Mouse (Mus musculus): ENCODE measurements around the gene Dusp1. TPM values are rescaled to one million over a fixed set of nuclear protein-coding genes. Genes with fewer than 3 reads are reported as not detected.

Dusp1 gene
- polyA plus RNA-seq, 1 experiment from 2014 or later, result 27.3 TPM

DNA sequence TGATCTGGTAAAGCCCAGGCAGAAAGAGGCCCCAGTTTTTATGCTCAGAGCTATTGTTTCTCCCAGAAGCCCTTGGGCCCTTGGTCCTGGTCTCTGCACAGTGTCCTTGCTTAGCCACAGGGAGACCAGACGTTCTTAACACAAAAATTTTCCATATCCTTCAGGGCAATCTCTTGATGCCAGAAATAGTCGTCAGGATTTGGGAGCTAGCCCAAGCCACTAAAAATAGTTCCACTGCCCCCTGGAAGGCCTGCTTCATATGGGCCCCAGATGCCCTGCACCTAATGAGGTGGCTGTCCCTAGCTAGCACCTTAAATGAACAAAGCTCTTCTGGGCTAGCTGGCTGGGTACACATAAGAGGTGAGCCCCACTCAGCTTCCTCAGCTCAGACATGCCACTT lies 71.0 kb downstream of the Dusp1 start:
- no peak for ATAC-seq (ENCODE audit: low read depth)
- H3K4me3 ChIP-seq (ENCODE audit: low read depth, low read length), result no peak overlapping the region
- no peaks in the 10 kb centered on the region for H3K4me1 ChIP-seq (ENCODE audit: control insufficient read depth, insufficient read depth, low read length)
- peaks cover 6% of the 10 kb centered on the region for H3K9me3 ChIP-seq (ENCODE audit: control insufficient read depth, low read length)
- H3K27ac ChIP-seq (replicated peaks; ENCODE audit: low read depth, low read length), result no peak overlapping the region
- no peak for DNase-seq (ENCODE audit: low spot score)
- H3K36me3 ChIP-seq (ENCODE audit: control insufficient read depth, insufficient read depth, low read length), result no peaks in the 10 kb centered on the region
- H3K27me3 ChIP-seq (replicated peaks; ENCODE audit: control insufficient read depth, insufficient read depth, low read length), result no peaks in the 10 kb centered on the region
- no peak overlapping the region for H3K4me2 ChIP-seq (ENCODE audit: low read depth, low read length)
- WGBS, result 38% methylated on average over 2 of the region's 2 CpGs
- H3K9ac ChIP-seq (ENCODE audit: low read depth, low read length), result no peak overlapping the region

DNA sequence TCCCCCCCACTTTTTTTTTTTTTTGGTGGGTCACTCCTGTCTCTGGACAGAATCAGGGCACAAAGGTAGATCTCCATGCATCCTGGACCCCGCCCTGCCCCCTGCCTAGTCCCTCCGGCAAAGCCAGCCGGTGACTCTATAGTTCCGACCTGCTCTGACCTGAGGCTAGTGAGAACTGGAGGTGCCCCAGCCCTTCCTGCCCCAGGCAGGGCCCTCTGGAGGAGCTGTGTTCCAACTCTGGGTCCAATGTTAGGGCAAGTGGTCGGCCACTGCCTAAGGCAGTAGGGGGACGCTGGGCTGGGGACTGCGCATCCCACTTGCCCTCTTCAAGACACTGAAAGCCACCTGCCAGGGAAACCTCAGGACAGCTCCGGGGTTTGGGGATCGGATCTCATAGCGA lies 71.9 kb downstream of the Dusp1 start:
- H3K4me1 ChIP-seq (ENCODE audit: control insufficient read depth, insufficient read depth, low read length), result no peaks in the 10 kb centered on the region
- no peak overlapping the region for H3K27ac ChIP-seq (replicated peaks; ENCODE audit: low read depth, low read length)
- H3K9me3 ChIP-seq (ENCODE audit: control insufficient read depth, low read length), result peaks cover 6% of the 10 kb centered on the region
- no peak overlapping the region for H3K4me3 ChIP-seq (ENCODE audit: low read depth, low read length)
- ATAC-seq (ENCODE audit: low read depth) (no peak), DNase-seq (ENCODE audit: low spot score) (no peak)
- H3K36me3 ChIP-seq (ENCODE audit: control insufficient read depth, insufficient read depth, low read length), result no peaks in the 10 kb centered on the region
- H3K27me3 ChIP-seq (replicated peaks; ENCODE audit: control insufficient read depth, insufficient read depth, low read length), result no peaks in the 10 kb centered on the region
- 90% methylated on average over 10 of the region's 10 CpGs for WGBS
- H3K4me2 ChIP-seq (ENCODE audit: low read depth, low read length), result no peak overlapping the region
- no peak overlapping the region for H3K9ac ChIP-seq (ENCODE audit: low read depth, low read length)

DNA sequence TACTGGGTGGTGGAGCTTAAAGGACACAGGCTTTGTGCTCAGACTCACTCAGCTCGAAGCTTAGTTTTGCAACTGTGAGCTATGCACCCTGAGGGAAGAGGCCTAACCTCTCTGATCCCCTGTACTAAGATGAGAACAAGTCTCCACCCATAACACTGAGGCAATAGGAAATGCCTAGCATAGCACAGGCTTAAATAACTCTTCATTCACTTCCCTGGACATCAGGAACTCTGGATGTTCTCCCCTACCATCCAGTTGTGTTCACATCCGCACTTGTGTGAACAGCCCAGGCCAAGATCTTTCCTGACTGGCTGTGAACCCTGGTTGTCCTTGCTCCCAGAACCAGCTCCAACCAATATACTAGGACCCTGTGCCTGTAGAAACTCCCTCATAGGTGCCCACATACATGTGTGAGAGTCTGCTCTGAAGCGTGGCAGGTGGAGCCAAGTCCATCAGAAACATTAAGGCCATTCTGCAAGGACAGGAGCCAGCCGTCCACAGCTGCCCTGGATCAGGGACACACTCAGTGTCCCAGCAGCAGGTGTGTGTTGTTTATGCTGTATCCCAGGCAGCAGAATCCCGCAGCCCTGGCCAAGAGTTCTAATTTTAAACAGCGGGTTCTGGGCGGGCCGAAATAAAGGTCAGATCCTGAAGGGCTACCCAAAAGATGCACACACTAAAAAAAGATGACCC lies 73.1 kb downstream of the Dusp1 start:
- ATAC-seq (ENCODE audit: low read depth), result 0 out of 2 replicates have a peak, but pooled peaks have one; percentile 62
- Histone ChIP-seq H3K9me3 (ENCODE audit: control insufficient read depth, low read length) (peaks cover 6% of the 10 kb centered on the region), H3K27me3 (replicated peaks; ENCODE audit: control insufficient read depth, insufficient read depth, low read length) (no peaks in the 10 kb centered on the region), H3K9ac (ENCODE audit: low read depth, low read length) (no peak overlapping the region), H3K36me3 (ENCODE audit: control insufficient read depth, insufficient read depth, low read length) (no peaks in the 10 kb centered on the region), H3K27ac (replicated peaks; ENCODE audit: low read depth, low read length) (no peak overlapping the region), H3K4me2 (ENCODE audit: low read depth, low read length) (no peak overlapping the region), H3K4me1 (ENCODE audit: control insufficient read depth, insufficient read depth, low read length) (no peaks in the 10 kb centered on the region), H3K4me3 (ENCODE audit: low read depth, low read length) (no peak overlapping the region)
- WGBS, result 84% methylated on average over 8 of the region's 8 CpGs
- DNase-seq (ENCODE audit: low spot score), result peak; percentile 35

DNA sequence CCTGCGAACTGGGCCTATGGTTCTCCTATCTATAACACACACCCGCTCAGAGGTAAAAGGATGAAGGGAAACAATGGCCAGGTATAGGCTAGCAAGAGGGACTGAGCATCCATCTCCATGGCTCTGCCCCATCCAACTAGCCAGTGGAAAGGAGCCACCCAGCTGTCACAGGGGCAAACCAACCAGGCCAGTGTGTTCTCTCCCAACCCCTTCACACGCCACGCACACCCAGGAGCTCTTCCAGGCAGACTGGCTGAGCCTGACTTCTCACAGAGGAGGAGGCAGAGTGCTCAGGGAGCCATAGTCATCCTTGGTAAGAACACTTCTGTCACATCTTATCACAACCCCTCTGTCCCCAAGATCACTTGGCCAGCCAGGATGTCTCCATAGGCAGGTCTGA lies 74.0 kb downstream of the Dusp1 start:
- Histone ChIP-seq H3K27ac (replicated peaks; ENCODE audit: low read depth, low read length) (no peak overlapping the region), H3K4me2 (ENCODE audit: low read depth, low read length) (no peak overlapping the region), H3K4me3 (ENCODE audit: low read depth, low read length) (no peak overlapping the region), H3K4me1 (ENCODE audit: control insufficient read depth, insufficient read depth, low read length) (no peaks in the 10 kb centered on the region), H3K27me3 (replicated peaks; ENCODE audit: control insufficient read depth, insufficient read depth, low read length) (no peaks in the 10 kb centered on the region), H3K36me3 (ENCODE audit: control insufficient read depth, insufficient read depth, low read length) (no peaks in the 10 kb centered on the region), H3K9me3 (ENCODE audit: control insufficient read depth, low read length) (no peaks in the 10 kb centered on the region; the same call in 1 of the 2 replicates), H3K9ac (ENCODE audit: low read depth, low read length) (no peak overlapping the region)
- ATAC-seq (ENCODE audit: low read depth) (no peak), DNase-seq (ENCODE audit: low spot score) (no peak)
- 98% methylated on average over 4 of the region's 4 CpGs for WGBS

DNA sequence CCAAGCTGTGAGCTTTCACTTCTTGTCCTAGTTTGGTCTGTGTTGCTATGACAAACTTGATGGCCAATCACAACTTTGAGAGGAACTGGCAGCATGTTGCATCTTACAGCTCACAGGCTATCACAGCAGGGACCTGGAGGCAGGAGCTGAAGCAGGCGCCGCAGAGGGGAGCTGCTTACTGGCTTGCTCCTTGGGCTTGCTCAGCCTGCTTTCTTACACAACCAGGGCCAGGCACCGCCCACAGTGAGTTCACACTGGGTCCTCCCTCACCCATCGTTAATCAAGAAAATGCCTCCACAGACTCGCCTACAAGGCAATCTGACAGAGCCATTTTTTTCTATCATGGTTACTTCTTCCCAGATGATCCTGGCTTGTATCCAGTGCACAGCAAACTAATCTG lies 74.7 kb downstream of the Dusp1 start:
- WGBS, result 52% methylated on average over 5 of the region's 5 CpGs
- no peaks in the 10 kb centered on the region for H3K27me3 ChIP-seq (replicated peaks; ENCODE audit: control insufficient read depth, insufficient read depth, low read length)
- DNase-seq (ENCODE audit: low spot score), result no peak

DNA sequence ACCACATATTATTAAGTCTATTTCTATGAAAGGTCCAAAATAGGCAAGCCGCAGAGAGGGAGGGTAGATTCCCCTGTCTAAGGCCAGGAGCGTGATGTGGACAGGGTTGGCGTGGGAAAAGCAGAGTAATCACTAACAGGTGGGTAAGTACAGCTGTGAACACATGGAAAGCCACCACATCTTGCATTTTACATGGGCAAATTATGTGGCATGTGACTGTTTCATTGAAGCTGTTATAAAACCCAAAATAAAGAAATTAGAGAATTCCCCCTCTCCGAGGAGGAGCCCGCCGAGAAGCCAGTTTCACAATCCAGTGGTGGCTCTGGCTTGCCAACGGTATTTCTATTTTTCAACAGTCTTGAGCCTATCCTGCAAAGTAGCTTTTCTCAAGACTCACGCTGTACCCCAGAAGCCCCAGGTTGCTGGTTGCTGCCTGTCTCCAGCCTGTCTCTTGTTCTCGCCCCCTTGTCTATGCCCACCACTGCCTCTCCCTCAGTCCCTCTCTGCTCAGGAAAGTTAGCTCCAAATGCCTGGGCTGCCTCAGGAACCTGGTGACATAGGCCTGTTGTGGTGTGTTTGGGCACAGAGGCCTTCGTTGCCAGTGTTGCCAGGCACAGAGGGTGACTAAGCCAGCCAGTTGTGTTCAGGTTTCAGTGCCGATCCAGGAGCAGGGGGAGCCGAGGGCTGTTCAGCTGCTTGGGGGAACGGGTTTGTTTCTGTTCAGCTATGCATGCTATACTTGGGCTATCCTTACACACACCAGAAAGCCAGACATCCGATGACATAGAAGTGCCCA lies 77.1 kb downstream of the Dusp1 start:
- Histone ChIP-seq H3K9me3 (ENCODE audit: control insufficient read depth, low read length) (no peaks in the 10 kb centered on the region), H3K4me1 (ENCODE audit: control insufficient read depth, insufficient read depth, low read length) (no peaks in the 10 kb centered on the region), H3K4me2 (ENCODE audit: low read depth, low read length) (no peak overlapping the region), H3K27ac (replicated peaks; ENCODE audit: low read depth, low read length) (no peak overlapping the region; the same call in 1 of the 2 replicates), H3K36me3 (ENCODE audit: control insufficient read depth, insufficient read depth, low read length) (no peaks in the 10 kb centered on the region), H3K4me3 (ENCODE audit: low read depth, low read length) (no peak overlapping the region), H3K27me3 (replicated peaks; ENCODE audit: control insufficient read depth, insufficient read depth, low read length) (no peaks in the 10 kb centered on the region), H3K9ac (ENCODE audit: low read depth, low read length) (no peak overlapping the region)
- 71% methylated on average over 14 of the region's 14 CpGs for WGBS
- no peak for DNase-seq (ENCODE audit: low spot score)
- 0 out of 2 replicates have a peak, but pooled peaks have one; percentile 18 for ATAC-seq (ENCODE audit: low read depth)

More for the DNA sequence above, 74.7 kb downstream of the Dusp1 start:
- no peak for ATAC-seq (ENCODE audit: low read depth)
- H3K27ac ChIP-seq (replicated peaks; ENCODE audit: low read depth, low read length), result no peak overlapping the region
- no peaks in the 10 kb centered on the region for H3K4me1 ChIP-seq (ENCODE audit: control insufficient read depth, insufficient read depth, low read length)
- no peak overlapping the region for H3K9ac ChIP-seq (ENCODE audit: low read depth, low read length)
- H3K36me3 ChIP-seq (ENCODE audit: control insufficient read depth, insufficient read depth, low read length), result no peaks in the 10 kb centered on the region
- no peak overlapping the region for H3K4me3 ChIP-seq (ENCODE audit: low read depth, low read length)
- no peak overlapping the region for H3K4me2 ChIP-seq (ENCODE audit: low read depth, low read length)
- H3K9me3 ChIP-seq (ENCODE audit: control insufficient read depth, low read length), result no peaks in the 10 kb centered on the region

DNA sequence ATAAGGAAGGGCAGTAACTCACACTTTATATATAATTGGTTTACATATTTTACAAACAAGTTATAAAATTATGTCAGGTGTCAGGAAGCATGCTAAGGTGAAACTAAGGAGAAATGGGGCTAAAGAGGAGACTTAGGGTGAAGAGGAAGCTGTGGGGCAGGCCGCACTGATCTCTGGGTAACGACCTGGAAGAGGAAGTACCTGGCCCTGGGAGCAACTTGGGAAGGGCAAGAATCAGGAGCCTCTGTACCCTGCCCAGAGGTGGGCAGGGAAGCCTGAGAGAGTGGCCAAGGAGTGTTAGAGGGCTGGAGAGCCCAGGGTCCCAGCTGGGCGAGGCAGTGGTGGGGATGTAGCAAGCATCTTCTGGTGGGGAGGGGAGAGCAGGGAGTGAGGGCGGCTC lies 81.0 kb downstream of the Dusp1 start:
- ATAC-seq (ENCODE audit: low read depth) (no peak), DNase-seq (ENCODE audit: low spot score) (no peak)
- no peaks in the 10 kb centered on the region for H3K9me3 ChIP-seq (ENCODE audit: control insufficient read depth, low read length)
- H3K36me3 ChIP-seq (ENCODE audit: control insufficient read depth, insufficient read depth, low read length), result no peaks in the 10 kb centered on the region
- H3K4me3 ChIP-seq (ENCODE audit: low read depth, low read length), result no peak overlapping the region
- WGBS, result 76% methylated on average over 4 of the region's 4 CpGs
- H3K4me1 ChIP-seq (ENCODE audit: control insufficient read depth, insufficient read depth, low read length), result no peaks in the 10 kb centered on the region
- H3K27ac ChIP-seq (replicated peaks; ENCODE audit: low read depth, low read length), result no peak overlapping the region
- no peaks in the 10 kb centered on the region for H3K27me3 ChIP-seq (replicated peaks; ENCODE audit: control insufficient read depth, insufficient read depth, low read length)
- no peak overlapping the region for H3K9ac ChIP-seq (ENCODE audit: low read depth, low read length)
- no peak overlapping the region for H3K4me2 ChIP-seq (ENCODE audit: low read depth, low read length)

DNA sequence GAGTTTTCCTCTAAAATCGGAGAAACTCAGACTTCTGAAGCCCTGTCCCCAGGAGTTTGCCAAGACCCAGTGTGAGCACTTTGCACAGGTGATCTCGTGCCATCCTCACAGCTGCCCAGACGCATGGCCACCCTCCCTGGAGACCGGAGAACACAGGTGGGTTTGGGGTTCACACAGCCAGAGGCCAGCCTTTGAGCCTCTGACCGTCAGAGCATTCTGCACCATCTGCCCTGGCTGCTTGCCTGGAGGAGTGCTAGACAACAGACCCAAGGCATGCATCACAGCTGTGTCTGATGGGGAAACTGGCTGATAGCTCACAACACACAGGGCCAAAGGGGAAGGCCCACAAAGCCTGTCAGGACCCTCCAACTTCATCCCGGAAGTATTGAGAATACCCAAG lies 82.3 kb downstream of the Dusp1 start:
- ATAC-seq (ENCODE audit: low read depth), result 0 out of 2 replicates have a peak, but pooled peaks have one; percentile 47
- H3K27me3 ChIP-seq (replicated peaks; ENCODE audit: control insufficient read depth, insufficient read depth, low read length), result no peaks in the 10 kb centered on the region

More for the DNA sequence above, 82.3 kb downstream of the Dusp1 start:
- H3K36me3 ChIP-seq (ENCODE audit: control insufficient read depth, insufficient read depth, low read length), result no peaks in the 10 kb centered on the region
- H3K27ac ChIP-seq (replicated peaks; ENCODE audit: low read depth, low read length), result no peak overlapping the region
- H3K4me3 ChIP-seq (ENCODE audit: low read depth, low read length), result no peak overlapping the region
- peak; percentile 46 for DNase-seq (ENCODE audit: low spot score)
- WGBS, result 78% methylated on average over 6 of the region's 6 CpGs
- no peaks in the 10 kb centered on the region for H3K4me1 ChIP-seq (ENCODE audit: control insufficient read depth, insufficient read depth, low read length)
- H3K9me3 ChIP-seq (ENCODE audit: control insufficient read depth, low read length), result no peaks in the 10 kb centered on the region
- no peak overlapping the region for H3K9ac ChIP-seq (ENCODE audit: low read depth, low read length)
- no peak overlapping the region for H3K4me2 ChIP-seq (ENCODE audit: low read depth, low read length)
